In genomic region chr3:55373689-55374088, GRCm38 (mm10) we compare ENCODE assay signal across 9 mouse cellular contexts.
DNase-seq lines count a peak whose midpoint lies in the region; ATAC-seq and TF ChIP-seq lines count a peak whose summit lies in the region.
"Had no signal": no experiment of that assay in that cellular context is flagged by ENCODE, and none has a peak within 500 bp of the region (broad histone marks: within the 10 kb centered on the region; RNA-seq: fewer than 3 reads in every experiment).

No protein-coding gene starts in this region.

- peak; percentile 59 to 77 for DNase-seq in cerebellum, postnatal 36 days
- DNase-seq in heart, adult 18-20 months: peak; percentile 44 to 68
- DNase-seq in left cerebral cortex, postnatal 4 days: peak; percentile 64
- peak; percentile 95 for DNase-seq in midbrain, embryonic 14.5 days
- peak; percentile 12 for DNase-seq in testis, postnatal 14 days (ENCODE audit: low spot score)

- peak overlapping the region; percentile 55 for H3K4me2 ChIP-seq in intestine, postnatal 0 days (replicated peaks; ENCODE audit: low read depth)
- peak overlapping the region; percentile 57 for H3K4me2 ChIP-seq in midbrain, embryonic 14.5 days (ENCODE audit: low read length)

- H3K27ac ChIP-seq in intestine, postnatal 0 days (ENCODE audit: low read depth, low read length): no peak overlapping the region
- peak overlapping the region; percentile 91 for H3K27ac ChIP-seq in midbrain, embryonic 14.5 days (replicated peaks; ENCODE audit: low read depth, low read length)

- H3K27me3 ChIP-seq in megakaryocyte, embryonic 14.5 days (replicated peaks): peaks cover 4% of the 10 kb centered on the region
- no peaks in the 10 kb centered on the region for H3K27me3 ChIP-seq in intestine, postnatal 0 days (replicated peaks; ENCODE audit: control insufficient read depth, insufficient read depth, low read length)
- no peaks in the 10 kb centered on the region for H3K27me3 ChIP-seq in midbrain, embryonic 14.5 days (ENCODE audit: control insufficient read depth, insufficient read depth, low read length)

- WGBS in intestine, postnatal 0 days: 4% methylated on average over 11 of the region's 11 CpGs
- WGBS in midbrain, embryonic 14.5 days: 1% methylated on average over 11 of the region's 11 CpGs

- peak; percentile 69 for TF ChIP-seq CTCF in intestine, postnatal 0 days (IDR thresholded peaks at IDR 0.05; ENCODE audit: low read depth)

- intact Hi-C loops in left cerebral cortex, postnatal 4 days (cut with DNase I): loop anchor here (10.0 kb wide), 1 partner anchor 91 kb away; no protein-coding TSS in a partner anchor

- no peak overlapping the region for H3K9ac ChIP-seq in intestine, postnatal 0 days (ENCODE audit: low read depth, low read length)
- H3K9ac ChIP-seq in midbrain, embryonic 14.5 days (replicated peaks; ENCODE audit: low read length): peak overlapping the region; percentile 41; the same call in 1 of the 2 replicates

- no peaks in the 10 kb centered on the region for H3K36me3 ChIP-seq in megakaryocyte, embryonic 14.5 days (replicated peaks; ENCODE audit: low read length)
- no peaks in the 10 kb centered on the region for H3K36me3 ChIP-seq in intestine, postnatal 0 days (ENCODE audit: control insufficient read depth, insufficient read depth)
- H3K36me3 ChIP-seq in midbrain, embryonic 14.5 days (ENCODE audit: control insufficient read depth, insufficient read depth, low read length): no peaks in the 10 kb centered on the region
- H3K36me3 ChIP-seq: G1E had no signal

- peak overlapping the region; percentile 85 for H3K4me3 ChIP-seq in megakaryocyte, embryonic 14.5 days (replicated peaks)
- H3K4me3 ChIP-seq in intestine, postnatal 0 days (ENCODE audit: low read depth, low read length): peak overlapping the region; percentile 27
- peak overlapping the region; percentile 19; the same call in 1 of the 2 replicates for H3K4me3 ChIP-seq in midbrain, embryonic 14.5 days (replicated peaks; ENCODE audit: low read depth, low read length)

- peaks cover 4% of the 10 kb centered on the region for H3K9me3 ChIP-seq in megakaryocyte, embryonic 14.5 days
- no peaks in the 10 kb centered on the region for H3K9me3 ChIP-seq in intestine, postnatal 0 days (ENCODE audit: control insufficient read depth)
- H3K9me3 ChIP-seq in midbrain, embryonic 14.5 days (ENCODE audit: control insufficient read depth, low read length): no peaks in the 10 kb centered on the region

- no peak for ATAC-seq in megakaryocyte, adult 5-6 weeks (ENCODE audit: poor library complexity, severe bottlenecking)
- ATAC-seq in intestine, postnatal 0 days: 0 out of 2 replicates have a peak, but pooled peaks have one; percentile 33
- ATAC-seq in midbrain, embryonic 14.5 days (ENCODE audit: low FRiP score, low TSS enrichment): peak; percentile 89

- no peaks in the 10 kb centered on the region; the same call in 1 of the 2 replicates for H3K4me1 ChIP-seq in megakaryocyte, embryonic 14.5 days
- H3K4me1 ChIP-seq in intestine, postnatal 0 days (replicated peaks; ENCODE audit: control insufficient read depth, insufficient read depth, low read length): no peaks in the 10 kb centered on the region
- peaks cover 12% of the 10 kb centered on the region for H3K4me1 ChIP-seq in midbrain, embryonic 14.5 days (ENCODE audit: control insufficient read depth, insufficient read depth, low read length)

Comparison
In these comparisons a context has a peak if more than half of its experiments do, and no peak if none do; other contexts are left out.
1. H3K4me3 ChIP-seq: peak in every context shown above with its lines; median percentile 85 in megakaryocyte, embryonic 14.5 days; 27 in intestine, postnatal 0 days; 19 in midbrain, embryonic 14.5 days.
2. DNase-seq: peak in every context shown above with its lines; median percentile 95 in midbrain, embryonic 14.5 days; 68 in cerebellum, postnatal 36 days; 64 in left cerebral cortex, postnatal 4 days; 56 in heart, adult 18-20 months; 12 in testis, postnatal 14 days.